Mouse (Mus musculus) embryo, embryonic 10 days (tissue): ENCODE data around the gene Htt.
"Not testable (repeated sequence)": the region's sequence is repeated elsewhere in the genome, so short reads cannot be mapped to it uniquely, and the experiment has no call there.

ENCODE experiments used
- DNase-seq: peaks from one replicate; pipeline ENCODE4 v3.0.0-alpha.2; 2015; ENCODE audit warnings: low spot score

Gene Htt

GRCm38 (mm10) chr5:34761509-34761908, at the start of gene Htt:
Gene Htt (plus strand): TSS chr5:34761740.
- DNase-seq = peak; percentile 99

- DNase-seq = not testable (repeated sequence)
Measured at GRCm38 (mm10) chr5:34714371-34714770, 47.2 kb upstream of the Htt start.

- no peak for DNase-seq
Measured at GRCm38 (mm10) chr5:34714816-34715215, 46.7 kb upstream of the Htt start.

DNA sequence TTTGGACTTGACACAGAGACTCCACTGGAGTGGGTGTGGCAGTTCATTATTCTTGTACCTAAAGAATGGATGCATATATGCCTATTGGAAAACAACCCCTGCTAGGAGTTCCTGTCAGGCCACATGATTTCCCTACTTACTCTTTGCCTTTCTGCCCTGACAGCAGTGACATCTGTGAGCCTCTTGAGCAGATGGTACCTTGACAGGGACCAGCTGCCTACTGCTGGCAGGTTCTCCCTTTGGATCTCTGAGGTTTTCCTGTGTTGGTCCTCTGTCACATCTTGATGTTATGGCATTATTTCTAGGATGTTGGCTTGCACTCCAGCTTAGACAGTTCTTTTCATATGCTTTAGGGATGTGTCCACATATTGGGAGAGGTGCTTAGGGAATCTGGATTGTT, 32.4 kb upstream of the Htt start:
- DNase-seq = no peak

GRCm38 (mm10) chr5:34730255-34730654, 31.3 kb upstream of the Htt start:
- no peak for DNase-seq

GRCm38 (mm10) chr5:34751477-34751876, 10.1 kb upstream of the Htt start:
- no peak for DNase-seq

- DNase-seq = no peak
Measured at GRCm38 (mm10) chr5:34758762-34759161, 2.8 kb upstream of the Htt start.

- peak; percentile 8 for DNase-seq
Measured at GRCm38 (mm10) chr5:34760850-34761508, 561 bp upstream of the Htt start.

- DNase-seq = peak; percentile 62
Measured at GRCm38 (mm10) chr5:34761934-34762611, 533 bp downstream of the Htt start.

GRCm38 (mm10) chr5:34771818-34772217, 10.3 kb downstream of the Htt start:
- DNase-seq = no peak

- DNase-seq = no peak
Measured at GRCm38 (mm10) chr5:34772696-34773245, 11.2 kb downstream of the Htt start.

GRCm38 (mm10) chr5:34773392-34773791, 11.9 kb downstream of the Htt start:
- DNase-seq = no peak

GRCm38 (mm10) chr5:34785027-34785426, 23.5 kb downstream of the Htt start:
- DNase-seq = no peak

DNA sequence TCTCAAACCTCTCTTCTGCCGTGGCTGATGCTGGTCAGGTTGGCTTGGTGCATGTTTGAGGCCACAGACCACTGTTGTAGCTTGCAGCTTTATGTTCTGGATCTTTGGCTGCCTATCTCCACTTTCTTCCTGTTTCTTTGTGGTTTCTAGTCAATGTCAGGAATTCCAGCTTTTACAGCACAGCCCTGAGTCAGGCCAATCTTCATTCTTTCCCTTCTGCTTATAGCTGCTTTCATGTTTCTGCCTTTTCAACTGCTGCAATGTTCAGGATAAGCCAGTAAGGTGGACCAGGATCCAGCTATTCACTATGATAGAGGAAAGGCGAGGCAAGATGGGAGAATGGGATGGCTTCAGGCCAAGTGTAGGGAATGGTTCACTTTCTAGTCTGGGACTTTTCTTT, 29.6 kb downstream of the Htt start:
- DNase-seq = no peak

DNA sequence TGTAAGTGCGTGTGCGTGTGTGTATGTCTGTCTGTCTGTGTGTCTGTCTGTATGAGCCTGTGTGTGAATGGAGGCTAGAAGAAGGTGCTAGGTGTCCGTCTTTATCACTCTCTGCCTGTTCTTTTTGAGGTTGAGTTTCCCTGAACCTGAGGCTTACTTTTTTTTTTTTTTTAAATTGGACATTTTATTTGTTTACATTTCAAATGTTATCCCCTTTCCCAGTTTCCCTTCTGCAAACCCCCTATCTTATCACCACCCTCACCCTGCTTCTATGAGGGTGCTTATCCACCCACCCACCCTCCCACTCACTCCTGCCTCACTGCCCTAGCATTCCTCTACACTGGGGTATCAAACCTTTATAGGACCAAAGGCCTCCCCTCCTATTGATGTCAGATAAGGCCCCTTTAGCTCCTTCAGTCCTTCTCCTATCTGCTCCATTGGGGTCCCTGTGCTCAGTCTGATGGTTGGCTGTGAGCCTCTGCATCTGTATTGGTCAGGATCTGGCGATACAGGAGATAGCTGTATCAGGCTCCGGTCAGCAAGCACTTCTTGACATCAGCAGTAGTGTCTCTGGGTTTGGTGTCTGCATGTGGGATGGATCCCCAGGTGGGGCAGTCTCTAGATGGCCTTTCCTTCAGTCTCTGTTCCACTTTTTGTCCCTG, 38.9 kb downstream of the Htt start:
- no peak for DNase-seq

- DNase-seq = no peak
Measured at GRCm38 (mm10) chr5:34806038-34806437, 44.5 kb downstream of the Htt start.

GRCm38 (mm10) chr5:34822431-34823149, 61.0 kb downstream of the Htt start:
- DNase-seq = no peak

DNA sequence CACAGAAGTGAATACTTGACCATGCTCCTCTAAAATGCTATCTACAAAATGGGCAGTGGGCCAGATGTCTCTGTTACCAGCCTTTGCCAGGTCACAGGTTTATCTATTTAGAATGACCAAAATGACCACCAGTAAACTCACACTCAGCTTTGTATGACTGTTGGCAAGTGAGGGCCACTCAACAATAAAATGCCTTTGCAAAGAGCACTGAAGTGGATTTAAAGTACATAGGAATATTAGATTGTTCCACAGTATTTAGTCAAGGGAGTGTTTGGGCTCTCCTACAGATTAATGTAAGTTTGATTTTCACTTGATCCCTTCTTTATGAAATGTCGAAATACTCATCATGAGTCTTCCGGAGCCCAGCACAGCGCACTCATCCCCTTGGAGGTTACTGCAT, 92.5 kb downstream of the Htt start:
- DNase-seq = no peak

DNA sequence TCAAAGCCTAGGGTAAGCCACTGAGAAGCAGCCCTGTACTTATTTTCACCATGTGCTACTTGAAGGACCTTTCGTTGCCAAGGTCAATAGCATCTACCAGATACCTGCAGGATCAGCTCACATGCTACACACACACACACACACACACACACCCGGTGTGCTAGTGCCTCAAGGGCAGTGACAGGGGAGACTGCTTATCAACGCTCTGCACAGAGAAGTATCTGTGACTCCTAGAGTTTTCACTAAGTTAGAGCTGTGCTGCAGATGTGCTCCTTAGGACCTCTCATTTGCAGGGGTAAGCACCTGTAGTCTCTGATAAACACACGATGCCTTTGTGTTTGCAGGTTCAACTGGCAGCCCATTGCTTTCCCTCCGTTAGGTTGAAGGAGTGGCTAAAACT, 103.8 kb downstream of the Htt start:
- no peak for DNase-seq

DNA sequence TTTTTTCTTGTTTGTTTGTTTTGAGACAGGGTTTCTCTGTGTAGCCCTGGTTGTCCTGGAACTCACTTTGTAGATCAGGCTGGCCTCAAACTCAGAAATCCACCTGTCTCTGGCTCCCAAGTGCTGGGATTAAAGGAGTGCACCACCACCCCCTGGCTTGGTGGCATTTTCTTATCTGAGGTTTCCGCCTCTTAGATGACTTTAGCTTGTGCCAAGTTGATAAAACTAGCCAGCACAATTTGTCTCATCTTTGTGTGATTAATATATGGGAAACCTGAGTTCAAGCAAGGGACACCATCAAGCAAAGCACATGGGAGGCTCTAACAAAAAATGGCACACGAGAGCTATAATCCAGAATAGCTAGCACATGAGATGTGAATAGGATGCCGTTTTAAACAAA, 118.8 kb downstream of the Htt start:
- DNase-seq = not testable (repeated sequence)

DNA sequence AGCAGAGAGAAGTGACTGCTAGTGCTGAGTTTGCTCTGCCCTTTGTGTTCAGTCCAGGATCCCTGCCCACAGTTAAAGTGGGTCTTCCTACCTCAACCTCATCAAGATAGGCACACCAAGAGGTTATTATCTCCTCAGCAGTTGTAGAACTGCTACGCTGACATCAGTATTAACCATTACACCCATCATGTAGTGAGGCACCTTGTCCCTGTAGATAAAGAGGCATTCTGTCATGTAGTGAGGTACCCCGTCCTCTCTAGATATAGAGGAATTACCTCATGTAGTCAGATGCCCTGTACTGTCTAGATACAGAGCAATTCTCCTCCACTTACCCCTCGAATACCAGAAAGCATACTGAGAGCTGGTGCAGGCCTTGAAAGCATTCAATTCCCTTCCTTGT, 119.5 kb downstream of the Htt start:
- no peak for DNase-seq

GRCm38 (mm10) chr5:34885250-34885649, 123.7 kb downstream of the Htt start:
- no peak for DNase-seq
